Mouse (Mus musculus) stomach, postnatal 0 days (tissue): ENCODE measurements at regions not wholly inside any gene's neighbourhood (a gene's known extent, or its start where the extent isn't known, plus 50 kb on each side); places are given as distances from the start of the nearest gene placed in this dataset.

ENCODE experiments used
- CTCF ChIP-seq: IDR thresholded peaks from 2 replicates; pipeline ENCODE4 v1.5.1; 2016; ENCODE audit warnings: antibody characterized with exemption, low read depth, mild to moderate bottlenecking, moderate library complexity
- EP300 ChIP-seq: optimal IDR thresholded peaks from 2 replicates; pipeline ENCODE3; 2016; ENCODE audit warnings: antibody characterized with exemption

GRCm38 (mm10) chr5:85609104-85609503, 456.3 kb downstream of the Cenpc1 start:
- TF ChIP-seq CTCF (no peak), EP300 (no peak)
